Mouse (Mus musculus): Measurements from ENCODE around the gene Cish. TPM values are rescaled to one million over a fixed set of nuclear protein-coding genes. Genes with fewer than 3 reads are reported as not detected.
A peak's percentile ranks its signal among the peaks of the same experiment; 100 is the strongest.

Gene Cish
- polyA plus RNA-seq, 1 experiment from 2014 or later, result 6.5 TPM

DNA sequence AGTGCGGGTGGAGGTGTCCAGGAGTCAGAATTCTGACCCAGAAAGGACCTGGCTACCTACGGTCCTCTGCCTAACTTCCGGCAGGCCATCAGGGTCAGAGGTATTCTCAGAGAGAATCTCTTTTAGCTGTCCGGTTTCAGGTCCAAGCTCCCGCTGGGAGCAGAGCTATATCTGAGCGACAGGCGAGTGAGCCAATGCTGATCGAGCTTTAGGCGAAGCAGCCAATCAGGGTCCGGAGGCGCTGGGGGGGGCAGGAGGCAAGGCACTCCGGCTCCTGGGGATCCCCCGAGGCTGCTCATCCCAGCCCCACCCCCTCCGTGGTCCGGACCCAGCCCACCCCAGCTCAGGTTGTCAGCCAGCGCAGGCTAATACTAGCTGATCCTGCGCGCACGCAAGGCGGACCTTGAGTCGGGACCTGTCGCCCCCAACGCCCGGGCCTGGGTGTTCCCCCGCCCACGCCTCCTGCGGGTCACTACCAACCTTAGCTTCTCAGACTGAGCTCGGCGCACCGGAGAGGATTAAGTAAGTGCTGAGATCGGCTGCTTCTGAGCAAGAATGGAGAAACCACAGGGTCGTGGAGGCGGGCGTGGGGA is 44.5 kb downstream of the Cish start, which contains the start of gene 6430571L13Rik:
TSS of gene 6430571L13Rik (plus strand) at position 336 of the 593 bp plus-strand sequence.
- Histone ChIP-seq H3K27ac (ENCODE audit: low read depth, low read length) (no peak within 1 kb of the TSS), H3K4me1 (replicated peaks; ENCODE audit: control insufficient read depth, insufficient read depth, low read length) (no peaks in the 10 kb centered on the region; the same call in 1 of the 2 replicates), H3K9ac (ENCODE audit: low read length) (peak within 1 kb of the TSS; percentile 71), H3K36me3 (ENCODE audit: control insufficient read depth, insufficient read depth, low read length) (no peaks in the 10 kb centered on the region), H3K4me3 (ENCODE audit: low read depth, low read length) (peak within 1 kb of the TSS; percentile 61), H3K9me3 (ENCODE audit: control insufficient read depth, low read length) (no peaks in the 10 kb centered on the region), H3K27me3 (ENCODE audit: control insufficient read depth, insufficient read depth, low read length) (no peaks in the 10 kb centered on the region; the same call in 1 of the 2 replicates), H3K4me2 (ENCODE audit: low read depth, low read length, severe bottlenecking) (peak within 1 kb of the TSS; percentile 90)
- ATAC-seq (replicated peaks; ENCODE audit: low FRiP score), result peak; percentile 96
- under 1% methylated on average over 34 of the region's 34 CpGs for WGBS
- DNase-seq (ENCODE audit: low spot score), result peak; percentile 95

DNA sequence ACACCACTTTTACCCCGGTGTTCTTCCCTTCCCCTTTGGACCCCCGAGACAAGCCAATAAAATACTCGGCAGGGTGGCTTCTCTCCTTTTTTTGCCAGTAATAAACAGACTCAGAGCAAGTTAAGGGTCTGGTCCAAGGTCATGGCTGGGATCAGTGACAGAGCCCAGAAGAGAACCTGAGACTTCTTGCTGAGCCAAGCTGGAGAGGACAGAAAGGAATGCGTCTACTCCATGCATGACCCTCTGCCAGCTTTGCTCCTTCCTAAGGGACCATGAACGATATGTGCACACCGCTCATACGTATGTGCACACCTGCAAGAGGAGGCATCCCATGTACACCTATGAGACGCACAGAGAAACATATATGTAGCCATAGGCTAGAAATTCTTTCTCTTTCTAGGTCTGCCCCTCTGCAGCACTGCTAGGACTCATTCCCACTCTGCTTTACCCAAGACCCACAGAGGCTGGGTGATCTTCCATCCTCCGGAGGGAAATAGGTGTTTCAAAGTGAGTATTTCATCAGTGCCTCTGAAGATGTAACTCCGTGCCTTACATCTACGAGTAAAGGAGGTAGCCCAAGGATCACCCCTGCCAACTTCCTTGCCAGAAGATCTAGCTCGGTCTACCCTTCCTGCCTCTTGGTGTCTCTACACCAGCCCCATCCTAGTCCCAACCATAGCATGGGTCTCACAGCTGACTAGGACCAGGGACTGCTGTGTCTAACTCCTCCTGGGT is 45.3 kb downstream of the Cish start:
- no peaks in the 10 kb centered on the region for H3K9me3 ChIP-seq (ENCODE audit: control insufficient read depth, low read length)
- DNase-seq (ENCODE audit: low spot score) (no peak), ATAC-seq (replicated peaks; ENCODE audit: low FRiP score) (no peak)
- H3K27me3 ChIP-seq (ENCODE audit: control insufficient read depth, insufficient read depth, low read length), result no peaks in the 10 kb centered on the region; the same call in 1 of the 2 replicates
- H3K4me2 ChIP-seq (ENCODE audit: low read depth, low read length, severe bottlenecking), result peak overlapping the region; percentile 90
- no peaks in the 10 kb centered on the region for H3K36me3 ChIP-seq (ENCODE audit: control insufficient read depth, insufficient read depth, low read length)
- H3K27ac ChIP-seq (ENCODE audit: low read depth, low read length), result no peak overlapping the region
- peak overlapping the region; percentile 61 for H3K4me3 ChIP-seq (ENCODE audit: low read depth, low read length)
- 59% methylated on average over 12 of the region's 12 CpGs for WGBS
- H3K4me1 ChIP-seq (replicated peaks; ENCODE audit: control insufficient read depth, insufficient read depth, low read length), result no peaks in the 10 kb centered on the region; the same call in 1 of the 2 replicates
- peak overlapping the region; percentile 71 for H3K9ac ChIP-seq (ENCODE audit: low read length)

DNA sequence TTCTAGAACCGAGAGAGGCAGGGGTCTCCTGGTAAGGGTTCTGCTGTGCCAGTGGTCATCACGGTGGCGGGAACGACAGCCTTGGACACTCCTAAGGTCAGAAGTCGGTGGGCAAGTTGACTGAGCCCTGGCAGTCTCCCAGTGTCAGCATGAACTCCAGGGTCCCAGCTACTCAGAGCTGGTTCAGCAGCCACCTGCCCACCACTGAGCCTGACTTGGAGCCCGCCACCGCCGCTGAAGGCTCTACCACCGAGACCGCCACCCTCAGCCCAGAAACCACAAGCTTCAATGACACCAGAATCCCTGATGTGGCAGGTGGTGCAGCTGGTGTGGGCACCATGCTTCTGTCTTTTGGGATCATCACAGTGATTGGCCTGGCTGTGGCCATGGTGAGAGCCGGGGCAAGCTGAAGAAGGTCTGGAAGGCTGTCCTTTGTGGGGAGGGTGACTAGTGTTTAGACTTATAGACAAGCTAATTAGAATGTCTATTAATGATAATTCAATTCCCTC is 46.4 kb downstream of the Cish start:
- no peak overlapping the region for H3K4me3 ChIP-seq (ENCODE audit: low read depth, low read length)
- no peaks in the 10 kb centered on the region for H3K9me3 ChIP-seq (ENCODE audit: control insufficient read depth, low read length)
- no peaks in the 10 kb centered on the region; the same call in 1 of the 2 replicates for H3K27me3 ChIP-seq (ENCODE audit: control insufficient read depth, insufficient read depth, low read length)
- no peak overlapping the region for H3K27ac ChIP-seq (ENCODE audit: low read depth, low read length)
- ATAC-seq (replicated peaks; ENCODE audit: low FRiP score) (no peak), DNase-seq (ENCODE audit: low spot score) (no peak)
- H3K36me3 ChIP-seq (ENCODE audit: control insufficient read depth, insufficient read depth, low read length), result no peaks in the 10 kb centered on the region
- H3K9ac ChIP-seq (ENCODE audit: low read length), result no peak overlapping the region
- no peaks in the 10 kb centered on the region; the same call in 1 of the 2 replicates for H3K4me1 ChIP-seq (replicated peaks; ENCODE audit: control insufficient read depth, insufficient read depth, low read length)
- WGBS, result 90% methylated on average over 11 of the region's 11 CpGs
- no peak overlapping the region for H3K4me2 ChIP-seq (ENCODE audit: low read depth, low read length, severe bottlenecking)

DNA sequence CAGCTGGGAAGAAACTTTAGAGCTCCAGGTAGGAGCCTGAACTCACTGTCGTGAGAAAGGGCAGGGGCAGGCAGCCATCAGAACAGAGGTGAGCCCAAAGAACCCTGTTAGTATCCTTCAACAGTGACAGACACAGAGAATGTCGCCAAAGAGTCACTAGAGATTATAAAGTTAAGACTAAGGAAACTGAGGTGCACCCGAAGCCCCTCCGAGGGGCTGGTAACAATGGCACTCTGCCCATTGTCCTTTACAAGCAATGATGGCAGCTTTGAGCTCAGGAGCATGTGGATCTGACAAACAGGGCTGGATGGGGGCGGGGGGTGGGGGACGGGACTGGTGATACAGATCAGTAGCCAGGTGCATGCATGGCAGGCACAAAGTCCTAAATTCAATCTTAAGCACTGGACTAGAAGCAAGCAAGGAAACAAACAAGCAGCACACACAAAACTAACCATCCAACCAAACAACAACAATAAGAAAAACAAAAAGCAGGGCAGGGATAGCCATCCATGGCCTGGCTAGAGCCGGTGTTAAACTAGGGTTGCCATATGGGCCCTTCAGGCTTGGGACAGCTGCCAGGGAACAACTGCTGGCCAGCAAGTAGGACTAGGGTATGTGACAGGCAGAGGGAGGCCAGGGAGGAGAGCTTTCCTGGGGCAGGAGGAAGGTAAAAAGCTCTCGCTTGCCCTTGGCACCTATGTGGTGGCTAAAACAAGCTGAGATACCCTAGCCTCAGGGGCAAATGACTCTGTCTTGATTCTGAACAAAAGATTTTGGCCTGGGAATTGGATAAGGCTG is 47.5 kb downstream of the Cish start:
- Histone ChIP-seq H3K4me3 (ENCODE audit: low read depth, low read length) (no peak overlapping the region), H3K9ac (ENCODE audit: low read length) (no peak overlapping the region), H3K4me1 (replicated peaks; ENCODE audit: control insufficient read depth, insufficient read depth, low read length) (no peaks in the 10 kb centered on the region; the same call in 1 of the 2 replicates), H3K27ac (ENCODE audit: low read depth, low read length) (no peak overlapping the region), H3K4me2 (ENCODE audit: low read depth, low read length, severe bottlenecking) (no peak overlapping the region), H3K9me3 (ENCODE audit: control insufficient read depth, low read length) (no peaks in the 10 kb centered on the region), H3K27me3 (ENCODE audit: control insufficient read depth, insufficient read depth, low read length) (no peaks in the 10 kb centered on the region; the same call in 1 of the 2 replicates), H3K36me3 (ENCODE audit: control insufficient read depth, insufficient read depth, low read length) (no peaks in the 10 kb centered on the region)
- DNase-seq (ENCODE audit: low spot score) (no peak), ATAC-seq (replicated peaks; ENCODE audit: low FRiP score) (no peak)
- 73% methylated on average over 8 of the region's 8 CpGs for WGBS

DNA sequence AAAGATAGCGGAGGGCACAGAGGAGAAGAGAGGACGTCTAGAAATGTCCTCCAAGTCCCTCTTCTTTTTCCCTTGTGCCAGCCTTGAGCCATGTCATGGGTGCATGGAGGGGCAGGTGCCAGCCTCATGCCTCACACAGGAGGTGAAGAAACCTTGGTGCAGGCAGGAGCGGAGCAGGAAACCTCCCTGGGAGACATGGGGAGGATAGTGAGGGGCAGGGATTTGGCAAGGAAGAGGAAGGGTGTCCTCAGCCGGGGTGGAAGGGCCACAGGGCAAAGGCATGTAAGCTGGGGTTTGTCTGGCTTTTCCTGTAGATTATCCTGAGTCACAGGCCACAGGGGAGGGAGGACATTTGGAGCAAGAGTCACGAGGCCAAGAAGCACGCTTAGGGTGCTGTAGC is 48.2 kb downstream of the Cish start:
- H3K9ac ChIP-seq (ENCODE audit: low read length), result no peak overlapping the region
- no peak for ATAC-seq (replicated peaks; ENCODE audit: low FRiP score)

DNA sequence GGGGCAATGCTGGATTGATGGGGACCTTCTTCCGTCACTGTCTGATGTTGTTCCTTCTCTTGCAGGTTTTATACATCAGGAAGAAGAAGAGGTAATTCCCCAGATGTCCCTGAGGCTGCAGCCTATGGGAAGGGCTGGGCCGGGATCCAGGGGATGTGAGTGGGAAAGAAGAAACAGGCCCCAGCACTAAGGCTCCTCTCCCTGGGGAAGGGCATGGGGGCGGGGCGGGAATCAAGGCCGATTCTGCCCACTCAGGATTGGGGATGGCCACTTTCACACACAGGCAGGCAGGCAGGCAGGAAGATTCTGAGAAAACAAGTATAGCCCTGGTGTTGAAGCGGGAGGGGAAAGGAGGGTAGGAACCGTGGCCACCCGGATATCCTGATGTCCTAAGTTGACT is 50.3 kb downstream of the Cish start:
- H3K4me3 ChIP-seq (ENCODE audit: low read depth, low read length), result no peak overlapping the region
- H3K4me2 ChIP-seq (ENCODE audit: low read depth, low read length, severe bottlenecking), result no peak overlapping the region
- H3K27me3 ChIP-seq (ENCODE audit: control insufficient read depth, insufficient read depth, low read length), result no peaks in the 10 kb centered on the region; the same call in 1 of the 2 replicates
- no peak for ATAC-seq (replicated peaks; ENCODE audit: low FRiP score)
- no peaks in the 10 kb centered on the region for H3K36me3 ChIP-seq (ENCODE audit: control insufficient read depth, insufficient read depth, low read length)
- H3K27ac ChIP-seq (ENCODE audit: low read depth, low read length), result no peak overlapping the region
- H3K9ac ChIP-seq (ENCODE audit: low read length), result no peak overlapping the region
- DNase-seq (ENCODE audit: low spot score), result no peak
- no peaks in the 10 kb centered on the region for H3K4me1 ChIP-seq (replicated peaks; ENCODE audit: control insufficient read depth, insufficient read depth, low read length)
- H3K9me3 ChIP-seq (ENCODE audit: control insufficient read depth, low read length), result no peaks in the 10 kb centered on the region
- 88% methylated on average over 8 of the region's 8 CpGs for WGBS

More for the DNA sequence above, 48.2 kb downstream of the Cish start:
- 69% methylated on average over 6 of the region's 6 CpGs for WGBS
- Histone ChIP-seq H3K4me2 (ENCODE audit: low read depth, low read length, severe bottlenecking) (no peak overlapping the region), H3K27me3 (ENCODE audit: control insufficient read depth, insufficient read depth, low read length) (no peaks in the 10 kb centered on the region; the same call in 1 of the 2 replicates), H3K36me3 (ENCODE audit: control insufficient read depth, insufficient read depth, low read length) (no peaks in the 10 kb centered on the region), H3K4me1 (replicated peaks; ENCODE audit: control insufficient read depth, insufficient read depth, low read length) (no peaks in the 10 kb centered on the region), H3K4me3 (ENCODE audit: low read depth, low read length) (no peak overlapping the region), H3K9me3 (ENCODE audit: control insufficient read depth, low read length) (no peaks in the 10 kb centered on the region), H3K27ac (ENCODE audit: low read depth, low read length) (no peak overlapping the region)
- no peak for DNase-seq (ENCODE audit: low spot score)

DNA sequence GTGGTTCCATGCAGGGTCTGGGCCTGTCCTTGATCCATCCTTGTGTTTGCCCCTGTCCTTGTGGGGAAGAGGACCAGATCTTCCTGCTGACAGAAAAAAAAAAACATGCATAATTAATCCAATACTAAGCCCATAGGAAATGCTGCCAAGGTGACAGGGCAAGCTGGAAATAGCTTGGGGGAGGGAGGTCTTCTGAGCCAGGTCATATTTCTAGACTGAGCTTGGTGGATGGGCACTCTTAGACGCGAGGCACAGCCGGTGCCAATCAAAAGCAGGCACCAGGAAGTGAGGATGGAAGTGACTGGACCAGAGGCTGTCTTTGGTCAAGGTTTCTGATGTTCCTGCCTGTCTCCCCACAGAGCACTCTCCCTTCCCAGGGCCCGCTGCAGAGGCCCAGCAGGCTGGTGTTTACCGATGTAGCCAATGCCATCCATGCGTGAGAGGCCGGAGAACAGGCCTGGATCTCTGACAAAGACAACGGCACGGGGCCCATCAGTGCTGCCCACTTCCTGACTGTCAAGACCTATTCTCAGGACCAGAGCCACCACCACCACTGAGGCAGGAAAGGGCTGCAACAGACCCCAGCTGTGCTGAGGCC is 51.9 kb downstream of the Cish start:
- Histone ChIP-seq H3K4me1 (replicated peaks; ENCODE audit: control insufficient read depth, insufficient read depth, low read length) (no peaks in the 10 kb centered on the region), H3K4me3 (ENCODE audit: low read depth, low read length) (no peak overlapping the region), H3K27ac (ENCODE audit: low read depth, low read length) (no peak overlapping the region), H3K9me3 (ENCODE audit: control insufficient read depth, low read length) (no peaks in the 10 kb centered on the region), H3K36me3 (ENCODE audit: control insufficient read depth, insufficient read depth, low read length) (no peaks in the 10 kb centered on the region), H3K27me3 (ENCODE audit: control insufficient read depth, insufficient read depth, low read length) (no peaks in the 10 kb centered on the region), H3K4me2 (ENCODE audit: low read depth, low read length, severe bottlenecking) (no peak overlapping the region), H3K9ac (ENCODE audit: low read length) (no peak overlapping the region)
- ATAC-seq (replicated peaks; ENCODE audit: low FRiP score), result no peak
- no peak for DNase-seq (ENCODE audit: low spot score)
- 87% methylated on average over 9 of the region's 9 CpGs for WGBS

DNA sequence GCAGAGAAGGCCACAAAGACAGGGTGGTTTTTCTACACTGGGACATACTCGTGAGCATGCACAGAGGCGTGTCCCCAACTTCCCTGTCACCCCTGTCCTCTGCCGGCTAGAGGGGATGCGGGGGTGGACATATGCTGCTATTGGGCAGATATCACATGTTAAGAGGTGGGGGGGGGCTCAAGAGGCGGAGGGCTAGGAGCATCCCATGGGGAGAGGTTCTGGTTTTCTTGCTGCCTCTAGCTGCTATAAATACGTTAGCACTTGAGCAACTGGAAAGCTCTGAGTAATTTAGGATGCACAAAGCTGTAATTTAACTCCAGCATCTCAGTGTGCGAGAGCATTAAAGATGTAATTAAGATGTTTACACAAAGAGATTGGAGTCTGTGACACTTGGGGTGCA is 53.5 kb downstream of the Cish start:
- no peak for ATAC-seq (replicated peaks; ENCODE audit: low FRiP score)
- no peak for DNase-seq (ENCODE audit: low spot score)
- no peak overlapping the region for H3K9ac ChIP-seq (ENCODE audit: low read length)

More for the DNA sequence above, 53.5 kb downstream of the Cish start:
- Histone ChIP-seq H3K4me1 (replicated peaks; ENCODE audit: control insufficient read depth, insufficient read depth, low read length) (no peaks in the 10 kb centered on the region), H3K27me3 (ENCODE audit: control insufficient read depth, insufficient read depth, low read length) (no peaks in the 10 kb centered on the region), H3K36me3 (ENCODE audit: control insufficient read depth, insufficient read depth, low read length) (no peaks in the 10 kb centered on the region), H3K27ac (ENCODE audit: low read depth, low read length) (no peak overlapping the region), H3K9me3 (ENCODE audit: control insufficient read depth, low read length) (no peaks in the 10 kb centered on the region), H3K4me3 (ENCODE audit: low read depth, low read length) (no peak overlapping the region), H3K4me2 (ENCODE audit: low read depth, low read length, severe bottlenecking) (no peak overlapping the region)
- 73% methylated on average over 7 of the region's 7 CpGs for WGBS

Measured in forebrain, embryonic 11.5 days (tissue).